Mouse (Mus musculus): ENCODE data around the gene Mgp. TPM values are rescaled to one million over a fixed set of nuclear protein-coding genes. Genes with fewer than 3 reads are reported as not detected.
"Not testable (repeated sequence)": the region's sequence is repeated elsewhere in the genome, so short reads cannot be mapped to it uniquely, and the experiment has no call there.

Mgp gene
- polyA plus RNA-seq, 1 experiment, result 3,073 TPM

DNA sequence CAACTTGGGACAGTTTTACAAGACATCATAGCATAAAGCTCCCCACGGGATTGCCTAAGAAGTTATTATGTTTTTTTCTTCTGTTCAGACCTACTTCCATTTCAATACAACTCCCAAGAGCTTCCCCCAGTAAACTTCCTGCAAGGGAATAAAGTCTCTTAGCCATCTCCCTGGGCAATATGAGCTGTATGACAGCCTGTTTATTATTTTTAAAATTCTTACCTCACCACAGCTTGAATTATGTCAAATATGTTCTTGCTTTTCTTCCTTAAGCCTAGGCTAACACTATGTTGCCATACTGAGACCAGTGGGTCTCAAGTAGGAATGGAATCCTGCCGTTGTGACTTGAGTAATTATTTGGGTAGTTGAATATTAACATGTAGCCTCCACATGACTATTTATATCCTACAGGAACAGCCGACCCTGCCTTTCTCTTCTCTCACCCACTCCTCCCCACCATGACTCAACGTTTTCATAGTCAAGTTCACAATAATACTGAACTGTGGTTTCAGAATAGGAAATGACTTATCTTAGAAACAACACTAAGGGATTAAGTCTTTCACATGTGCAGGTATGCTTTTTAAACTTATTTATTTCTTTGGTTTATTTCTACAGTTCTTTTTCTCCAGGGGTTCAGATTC, 24.9 kb upstream of the Mgp start:
- TF ChIP-seq POLR2A (IDR thresholded peaks at IDR 0.05; ENCODE audit: borderline replicate concordance, extremely low read depth, low read depth, low read length), result no peak
- TF ChIP-seq CTCF (IDR thresholded peaks at IDR 0.05; ENCODE audit: insufficient read depth, low read length), result no peak
- DNase-seq, result no peak
- Histone ChIP-seq H3K4me3 (replicated peaks; ENCODE audit: extremely low read depth, low read depth, low read length) (no peak overlapping the region), H3K4me1 (ENCODE audit: control insufficient read depth, insufficient read depth, low read length) (peaks cover 2% of the 10 kb centered on the region; the same call in 1 of the 2 replicates)
- 16% methylated on average over 4 of the region's 4 CpGs for WGBS

DNA sequence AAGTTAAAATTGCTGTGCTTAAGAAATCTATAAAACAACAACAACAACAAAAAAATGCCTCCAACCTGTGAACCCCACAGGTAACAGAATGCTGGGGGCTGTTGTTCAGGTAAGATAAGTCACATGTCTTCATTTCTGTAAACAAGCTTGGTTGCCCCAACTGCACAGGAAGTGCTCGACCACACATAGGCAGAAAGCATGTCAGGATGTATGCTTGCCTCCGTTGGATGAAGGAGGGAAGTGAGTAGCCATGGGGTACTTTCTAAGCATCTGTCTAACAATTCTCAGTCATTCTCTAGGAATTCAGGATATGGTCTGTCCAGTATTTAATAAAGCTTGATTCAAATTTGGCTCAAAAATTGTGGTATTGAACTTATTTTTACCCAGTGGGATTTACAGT, 23.3 kb upstream of the Mgp start:
- no peak for DNase-seq
- 41% methylated on average over 2 of the region's 2 CpGs for WGBS
- H3K4me3 ChIP-seq (replicated peaks; ENCODE audit: extremely low read depth, low read depth, low read length), result no peak overlapping the region
- TF ChIP-seq POLR2A (IDR thresholded peaks at IDR 0.05; ENCODE audit: borderline replicate concordance, extremely low read depth, low read depth, low read length), result no peak
- no peak for TF ChIP-seq CTCF (IDR thresholded peaks at IDR 0.05; ENCODE audit: insufficient read depth, low read length)
- H3K4me1 ChIP-seq (ENCODE audit: control insufficient read depth, insufficient read depth, low read length), result peaks cover 7% of the 10 kb centered on the region; the same call in 1 of the 2 replicates

DNA sequence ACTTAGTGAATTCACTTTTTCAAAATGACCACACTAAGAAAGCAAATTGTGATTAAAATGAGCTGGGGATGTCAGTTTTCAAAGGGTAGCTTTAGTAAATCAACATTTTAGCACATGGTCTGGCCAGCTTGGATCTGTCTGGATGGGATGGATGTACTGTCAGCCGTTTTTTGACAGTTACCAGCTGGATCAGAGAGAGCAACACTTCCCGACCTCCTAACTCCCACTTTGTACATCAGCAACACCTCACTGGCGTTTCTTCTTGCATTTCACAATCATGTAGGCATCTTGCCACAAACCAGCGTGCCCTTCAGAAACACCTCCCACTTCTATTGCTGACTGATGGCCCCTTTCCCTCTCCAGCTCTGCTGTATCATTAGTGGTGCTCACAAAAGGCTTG, 22.6 kb upstream of the Mgp start:
- no peak overlapping the region for H3K4me3 ChIP-seq (replicated peaks; ENCODE audit: extremely low read depth, low read depth, low read length)

DNA sequence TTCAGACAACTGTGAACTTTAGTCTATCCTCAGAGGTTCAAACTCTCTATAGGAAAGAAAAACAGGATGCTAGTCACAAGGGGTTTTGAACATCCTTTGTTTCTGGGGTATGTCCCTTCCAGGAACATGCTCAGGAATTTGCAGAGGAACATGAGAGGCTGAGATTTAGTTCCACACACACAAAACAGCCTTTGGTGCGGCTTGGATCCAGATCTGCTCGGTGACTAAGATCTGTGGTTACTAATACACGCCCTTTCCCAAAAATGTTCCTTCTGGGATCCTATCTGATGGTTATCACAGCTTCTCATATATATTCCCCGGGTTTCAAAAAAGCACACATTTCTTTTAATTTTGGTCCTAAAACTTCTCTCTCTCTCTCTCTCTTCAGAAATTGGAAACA, 22.2 kb upstream of the Mgp start:
- no peak for DNase-seq
- peaks cover 7% of the 10 kb centered on the region; the same call in 1 of the 2 replicates for H3K4me1 ChIP-seq (ENCODE audit: control insufficient read depth, insufficient read depth, low read length)
- no peak for TF ChIP-seq CTCF (IDR thresholded peaks at IDR 0.05; ENCODE audit: insufficient read depth, low read length)
- TF ChIP-seq POLR2A (IDR thresholded peaks at IDR 0.05; ENCODE audit: borderline replicate concordance, extremely low read depth, low read depth, low read length), result no peak
- 48% methylated on average over 4 of the region's 4 CpGs for WGBS
- H3K4me3 ChIP-seq (replicated peaks; ENCODE audit: extremely low read depth, low read depth, low read length), result no peak overlapping the region

More for the DNA sequence above, 22.6 kb upstream of the Mgp start:
- H3K4me1 ChIP-seq (ENCODE audit: control insufficient read depth, insufficient read depth, low read length), result peaks cover 7% of the 10 kb centered on the region; the same call in 1 of the 2 replicates
- DNase-seq, result no peak
- WGBS, result 31% methylated on average over 4 of the region's 4 CpGs
- TF ChIP-seq POLR2A (IDR thresholded peaks at IDR 0.05; ENCODE audit: borderline replicate concordance, extremely low read depth, low read depth, low read length) (no peak), CTCF (IDR thresholded peaks at IDR 0.05; ENCODE audit: insufficient read depth, low read length) (no peak)

DNA sequence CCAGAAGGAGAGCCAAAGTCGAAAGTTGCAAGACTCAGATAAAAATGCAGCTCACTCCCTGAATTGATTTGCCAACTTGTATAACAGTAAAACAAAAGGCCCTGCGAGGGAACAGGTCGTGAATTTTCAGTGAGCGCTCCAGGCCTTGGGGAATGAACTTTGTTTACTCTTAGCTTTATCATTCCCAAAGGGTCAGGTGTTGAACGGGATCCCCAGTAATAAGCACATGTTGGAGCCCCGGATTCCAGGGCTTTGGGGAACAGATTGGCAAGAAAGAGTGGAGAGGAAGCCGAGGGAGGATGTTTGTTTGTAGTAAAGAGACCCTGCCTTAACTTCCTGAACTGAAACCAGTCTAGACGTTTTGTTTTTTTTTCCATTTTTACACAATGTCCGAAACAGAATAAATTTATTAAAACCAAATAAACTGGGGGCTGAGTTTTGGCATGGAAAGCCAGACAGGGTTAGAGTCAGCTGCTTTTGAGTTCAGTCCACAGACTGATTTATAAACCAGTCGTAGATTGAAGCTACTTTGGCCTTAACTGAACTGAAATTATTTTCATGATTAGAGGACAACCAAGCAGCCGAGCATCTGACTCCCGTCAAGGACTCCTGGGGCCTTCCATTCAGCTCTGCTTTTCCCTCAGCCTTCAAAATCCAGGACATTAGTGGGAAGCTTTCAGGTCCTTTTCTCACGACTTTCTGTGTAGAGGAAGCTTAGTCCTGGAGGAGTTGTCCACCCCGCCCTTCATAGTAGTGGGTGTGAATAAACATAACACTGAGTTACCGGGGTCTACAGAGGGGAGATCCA, 19.1 kb upstream of the Mgp start:
- 27% methylated on average over 15 of the region's 15 CpGs for WGBS
- DNase-seq, result no peak
- Histone ChIP-seq H3K4me3 (replicated peaks; ENCODE audit: extremely low read depth, low read depth, low read length) (no peak overlapping the region), H3K4me1 (ENCODE audit: control insufficient read depth, insufficient read depth, low read length) (peaks cover 7% of the 10 kb centered on the region; the same call in 1 of the 2 replicates)
- TF ChIP-seq CTCF (IDR thresholded peaks at IDR 0.05; ENCODE audit: insufficient read depth, low read length) (no peak), POLR2A (IDR thresholded peaks at IDR 0.05; ENCODE audit: borderline replicate concordance, extremely low read depth, low read depth, low read length) (no peak)

DNA sequence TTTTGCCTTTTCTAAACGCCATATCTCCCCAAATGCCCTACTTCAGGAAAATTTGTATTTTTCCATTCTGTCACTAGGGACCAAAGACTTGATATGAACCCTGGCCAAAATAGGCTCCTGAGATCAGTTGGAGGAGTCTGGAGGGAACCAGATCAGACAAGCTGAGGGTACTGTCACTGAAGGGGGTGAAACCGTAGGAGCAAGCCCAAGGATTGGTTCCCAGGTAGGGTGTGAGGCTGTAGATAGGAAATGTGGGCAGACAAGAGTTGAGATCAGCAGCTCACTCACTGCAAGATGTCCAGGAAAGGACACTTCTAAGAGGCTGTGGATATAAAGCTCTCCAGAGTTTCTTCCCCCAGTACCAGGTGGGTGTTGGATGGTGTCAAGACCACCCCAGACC, 16.4 kb upstream of the Mgp start:
- Histone ChIP-seq H3K4me1 (ENCODE audit: control insufficient read depth, insufficient read depth, low read length) (peaks cover 12% of the 10 kb centered on the region; the same call in 1 of the 2 replicates), H3K4me3 (replicated peaks; ENCODE audit: extremely low read depth, low read depth, low read length) (no peak overlapping the region)
- 72% methylated on average over 2 of the region's 2 CpGs for WGBS
- no peak for DNase-seq
- TF ChIP-seq CTCF (IDR thresholded peaks at IDR 0.05; ENCODE audit: insufficient read depth, low read length), result no peak
- TF ChIP-seq POLR2A (IDR thresholded peaks at IDR 0.05; ENCODE audit: borderline replicate concordance, extremely low read depth, low read depth, low read length), result no peak

DNA sequence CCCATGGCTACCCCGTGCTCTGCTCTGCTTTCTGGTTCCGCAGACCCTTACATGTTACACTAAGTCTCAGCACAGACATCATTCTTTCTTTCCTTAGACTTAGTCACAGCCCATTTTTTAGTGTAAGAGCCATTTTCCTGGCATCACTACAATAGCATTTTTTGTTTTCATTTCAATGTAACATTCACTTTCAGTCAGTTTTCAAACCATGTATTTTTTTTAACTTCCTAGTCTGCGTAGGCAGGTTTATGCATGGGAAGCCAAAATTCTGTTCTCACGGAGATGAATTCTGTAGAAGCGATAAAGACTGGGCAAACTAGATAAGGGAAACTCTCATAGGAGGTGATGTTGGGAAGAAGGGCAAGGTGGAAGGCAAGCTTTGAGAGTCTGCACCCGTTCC, 13.9 kb upstream of the Mgp start:
- Histone ChIP-seq H3K4me3 (replicated peaks; ENCODE audit: extremely low read depth, low read depth, low read length) (no peak overlapping the region), H3K4me1 (ENCODE audit: control insufficient read depth, insufficient read depth, low read length) (peaks cover 7% of the 10 kb centered on the region; the same call in 1 of the 2 replicates)
- no peak for DNase-seq
- TF ChIP-seq CTCF (IDR thresholded peaks at IDR 0.05; ENCODE audit: insufficient read depth, low read length), result no peak
- 69% methylated on average over 6 of the region's 6 CpGs for WGBS

DNA sequence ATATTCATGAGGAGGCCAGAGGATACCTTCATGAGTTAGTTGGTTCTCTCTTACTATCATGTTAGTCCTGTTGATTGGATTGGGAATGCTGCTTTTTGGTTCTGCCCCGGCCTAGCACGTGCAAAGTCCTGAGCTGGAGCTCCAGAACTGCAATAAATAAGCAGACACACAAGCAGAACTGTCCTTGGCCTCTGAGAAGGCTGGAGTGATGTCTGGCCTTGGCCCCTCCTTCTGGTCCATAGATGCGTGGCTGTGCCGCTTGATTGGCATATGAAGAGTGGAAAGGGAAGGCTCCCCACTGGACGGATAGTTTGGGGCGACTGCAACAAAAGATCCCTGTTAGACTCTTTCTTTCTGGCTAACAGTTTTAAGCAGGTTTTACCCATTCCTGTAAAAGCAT, 13.4 kb upstream of the Mgp start:
- DNase-seq, result no peak
- peaks cover 7% of the 10 kb centered on the region; the same call in 1 of the 2 replicates for H3K4me1 ChIP-seq (ENCODE audit: control insufficient read depth, insufficient read depth, low read length)
- no peak overlapping the region for H3K4me3 ChIP-seq (replicated peaks; ENCODE audit: extremely low read depth, low read depth, low read length)
- TF ChIP-seq POLR2A (IDR thresholded peaks at IDR 0.05; ENCODE audit: borderline replicate concordance, extremely low read depth, low read depth, low read length), result no peak
- TF ChIP-seq CTCF (IDR thresholded peaks at IDR 0.05; ENCODE audit: insufficient read depth, low read length), result no peak
- WGBS, result 87% methylated on average over 6 of the region's 6 CpGs

DNA sequence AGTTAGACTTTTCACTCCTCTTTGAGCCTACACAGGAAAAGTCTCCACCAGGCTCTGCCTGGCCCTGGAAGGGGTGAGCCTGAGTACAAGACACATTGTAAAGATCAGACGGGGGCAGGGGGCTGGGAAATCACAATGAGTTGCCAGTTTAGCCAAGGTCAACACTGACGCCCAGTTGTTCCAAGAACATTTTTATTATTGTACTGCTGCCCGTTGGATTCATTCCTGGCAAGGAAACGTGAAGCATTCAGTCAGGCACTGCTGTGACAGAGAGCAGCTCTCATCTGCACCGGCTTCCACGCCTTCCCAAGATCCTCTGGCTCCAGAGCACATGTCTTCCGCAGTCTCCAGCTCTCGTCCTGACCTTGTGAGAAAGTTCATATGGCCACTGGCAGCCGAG, 12.2 kb upstream of the Mgp start:
- 36% methylated on average over 9 of the region's 9 CpGs for WGBS

DNA sequence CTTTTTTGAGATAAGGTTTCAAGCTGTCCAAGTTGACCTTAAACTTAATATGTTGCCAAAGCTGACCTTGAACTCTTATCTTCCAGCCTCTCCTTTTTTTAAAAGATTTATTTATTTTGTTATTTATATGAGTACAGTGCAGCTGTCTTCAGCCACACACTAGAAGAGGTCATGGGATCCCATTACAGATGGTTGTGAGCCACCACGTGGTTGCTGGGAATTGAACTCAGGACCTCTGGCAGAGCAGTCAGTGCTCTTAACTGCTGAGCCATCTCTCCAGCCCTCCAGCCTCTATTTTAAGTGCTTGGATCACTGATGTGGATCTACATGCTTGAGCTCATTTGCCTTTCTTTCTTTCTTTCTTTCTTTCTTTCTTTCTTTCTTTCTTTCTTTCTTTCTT, 9.1 kb upstream of the Mgp start:
- not testable (repeated sequence) for DNase-seq; H3K4me1 ChIP-seq (ENCODE audit: control insufficient read depth, insufficient read depth, low read length); H3K4me3 ChIP-seq (replicated peaks; ENCODE audit: extremely low read depth, low read depth, low read length)
- 45% methylated on average over 1 of the region's 1 CpGs for WGBS

More for the DNA sequence above, 12.2 kb upstream of the Mgp start:
- H3K4me1 ChIP-seq (ENCODE audit: control insufficient read depth, insufficient read depth, low read length), result peaks cover 7% of the 10 kb centered on the region; the same call in 1 of the 2 replicates
- no peak overlapping the region for H3K4me3 ChIP-seq (replicated peaks; ENCODE audit: extremely low read depth, low read depth, low read length)
- TF ChIP-seq CTCF (IDR thresholded peaks at IDR 0.05; ENCODE audit: insufficient read depth, low read length) (no peak), POLR2A (IDR thresholded peaks at IDR 0.05; ENCODE audit: borderline replicate concordance, extremely low read depth, low read depth, low read length) (no peak)
- no peak for DNase-seq
